Comparison of ENCODE assay signal across 18 mouse cellular contexts in the genomic region with DNA sequence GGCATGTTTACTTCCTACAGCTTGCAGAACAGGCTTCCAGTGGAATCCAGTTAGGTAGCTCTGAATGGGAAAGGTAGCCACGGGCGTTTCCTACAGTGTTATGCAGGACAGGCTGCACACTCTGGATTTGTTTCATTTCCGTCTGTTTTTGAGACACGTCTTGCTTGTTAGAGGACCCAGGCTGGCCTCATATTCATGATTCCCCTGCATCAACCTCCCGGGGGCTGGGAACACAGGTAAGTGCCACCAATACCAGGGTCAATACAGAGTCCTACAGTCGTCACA. TPM values are rescaled to one million over a fixed set of nuclear protein-coding genes. Genes with fewer than 3 reads are reported as not detected.
DNase-seq lines count a peak whose midpoint lies in the region; ATAC-seq and TF ChIP-seq lines count a peak whose summit lies in the region.
"Had no signal": no experiment of that assay in that cellular context is flagged by ENCODE, and none has a peak within 500 bp of the region (broad histone marks: within the 10 kb centered on the region; RNA-seq: fewer than 3 reads in every experiment).

No protein-coding gene starts in this region.

- 78% methylated on average over 6 of the region's 6 CpGs for WGBS in forebrain, embryonic 13.5 days
- 67% methylated on average over 6 of the region's 6 CpGs for WGBS in forebrain, embryonic 11.5 days
- WGBS in kidney, postnatal 0 days, result 55% methylated on average over 6 of the region's 6 CpGs
- WGBS in embryonic facial prominence, embryonic 12.5 days, result 59% methylated on average over 6 of the region's 6 CpGs
- 27% methylated on average over 6 of the region's 6 CpGs for WGBS in limb, embryonic 12.5 days

- no peak for TF ChIP-seq CTCF in kidney, postnatal 0 days (IDR thresholded peaks at IDR 0.05; ENCODE audit: low read depth)

- no peak for ATAC-seq in forebrain, embryonic 13.5 days
- no peak for ATAC-seq in forebrain, embryonic 11.5 days (replicated peaks; ENCODE audit: low FRiP score)
- no peak for ATAC-seq in kidney, postnatal 0 days (replicated peaks; ENCODE audit: low FRiP score, low read depth)
- ATAC-seq in embryonic facial prominence, embryonic 12.5 days (ENCODE audit: insufficient number of reproducible peaks, insufficient read depth, low FRiP score, low TSS enrichment), result no peak
- no peak for ATAC-seq in limb, embryonic 12.5 days (ENCODE audit: insufficient number of reproducible peaks, insufficient read depth, low FRiP score, low TSS enrichment, low read depth)

- H3K4me1 ChIP-seq in forebrain, embryonic 13.5 days, result peaks cover 51% of the 10 kb centered on the region
- 0 out of 2 replicates have a peak, but pooled peaks cover 5% of the 10 kb centered on the region for H3K4me1 ChIP-seq in forebrain, embryonic 11.5 days (replicated peaks; ENCODE audit: control insufficient read depth, insufficient read depth, low read length)
- peaks cover 21% of the 10 kb centered on the region for H3K4me1 ChIP-seq in kidney, postnatal 0 days (replicated peaks; ENCODE audit: insufficient read depth, low read length)
- peaks cover 41% of the 10 kb centered on the region for H3K4me1 ChIP-seq in embryonic facial prominence, embryonic 12.5 days
- H3K4me1 ChIP-seq in limb, embryonic 12.5 days (replicated peaks), result peaks cover 54% of the 10 kb centered on the region

- no peaks in the 10 kb centered on the region; the same call in 1 of the 2 replicates for H3K9me3 ChIP-seq in forebrain, embryonic 13.5 days (replicated peaks)
- no peaks in the 10 kb centered on the region for H3K9me3 ChIP-seq in forebrain, embryonic 11.5 days (ENCODE audit: control insufficient read depth, low read length)
- no peaks in the 10 kb centered on the region for H3K9me3 ChIP-seq in kidney, postnatal 0 days (replicated peaks; ENCODE audit: low read length)
- no peaks in the 10 kb centered on the region for H3K9me3 ChIP-seq in embryonic facial prominence, embryonic 12.5 days
- no peaks in the 10 kb centered on the region for H3K9me3 ChIP-seq in limb, embryonic 12.5 days
- H3K9me3 ChIP-seq: hindbrain, embryonic 13.5 days had no signal

- no peak overlapping the region for H3K4me2 ChIP-seq in forebrain, embryonic 13.5 days
- no peak overlapping the region for H3K4me2 ChIP-seq in forebrain, embryonic 11.5 days (ENCODE audit: low read depth, low read length, severe bottlenecking)
- H3K4me2 ChIP-seq in kidney, postnatal 0 days (ENCODE audit: low read length), result no peak overlapping the region
- no peak overlapping the region; the same call in 1 of the 2 replicates for H3K4me2 ChIP-seq in embryonic facial prominence, embryonic 12.5 days (replicated peaks)
- H3K4me2 ChIP-seq in limb, embryonic 12.5 days, result peak overlapping the region; percentile 39
- H3K4me2 ChIP-seq: hindbrain, embryonic 13.5 days had no signal

- no peak overlapping the region for H3K4me3 ChIP-seq in forebrain, embryonic 13.5 days
- no peak overlapping the region for H3K4me3 ChIP-seq in forebrain, embryonic 11.5 days (ENCODE audit: low read depth, low read length)
- H3K4me3 ChIP-seq in kidney, postnatal 0 days (replicated peaks; ENCODE audit: low read depth, low read length), result no peak overlapping the region
- H3K4me3 ChIP-seq in embryonic facial prominence, embryonic 12.5 days, result no peak overlapping the region
- H3K4me3 ChIP-seq in limb, embryonic 12.5 days (replicated peaks), result no peak overlapping the region
- H3K4me3 ChIP-seq: hindbrain, embryonic 13.5 days had no signal

- no peaks in the 10 kb centered on the region for H3K27me3 ChIP-seq in forebrain, embryonic 13.5 days
- H3K27me3 ChIP-seq in forebrain, embryonic 11.5 days (ENCODE audit: control insufficient read depth, insufficient read depth, low read length), result no peaks in the 10 kb centered on the region
- H3K27me3 ChIP-seq in kidney, postnatal 0 days (ENCODE audit: insufficient read depth, low read length), result no peaks in the 10 kb centered on the region
- H3K27me3 ChIP-seq in embryonic facial prominence, embryonic 12.5 days, result no peaks in the 10 kb centered on the region
- H3K27me3 ChIP-seq in limb, embryonic 12.5 days, result no peaks in the 10 kb centered on the region; the same call in 1 of the 2 replicates
- H3K27me3 ChIP-seq: hindbrain, embryonic 13.5 days had no signal

- DNase-seq in forebrain, embryonic 11.5 days (ENCODE audit: low spot score), result no peak
- no peak for DNase-seq in kidney, postnatal 0 days (ENCODE audit: low spot score)
- no peak for DNase-seq in kidney, adult 11 months
- DNase-seq in layer of hippocampus, postnatal 36 days, result no peak
- DNase-seq in thymus, postnatal 4 days, result no peak
- DNase-seq: cerebellum, postnatal 10 days; gastrocnemius, postnatal 25 days; retina, postnatal 1 day had no signal

- H3K9ac ChIP-seq in forebrain, embryonic 13.5 days, result no peak overlapping the region
- no peak overlapping the region for H3K9ac ChIP-seq in forebrain, embryonic 11.5 days (ENCODE audit: low read length)
- no peak overlapping the region for H3K9ac ChIP-seq in kidney, postnatal 0 days (ENCODE audit: low read depth, low read length)
- peak overlapping the region; percentile 15; the same call in 1 of the 2 replicates for H3K9ac ChIP-seq in embryonic facial prominence, embryonic 12.5 days
- 0 out of 2 replicates have a peak overlapping the region, but pooled peaks have one; percentile 8 for H3K9ac ChIP-seq in limb, embryonic 12.5 days (replicated peaks)

- H3K36me3 ChIP-seq in forebrain, embryonic 13.5 days (ENCODE audit: poor library complexity, severe bottlenecking), result no peaks in the 10 kb centered on the region
- H3K36me3 ChIP-seq in forebrain, embryonic 11.5 days (ENCODE audit: control insufficient read depth, insufficient read depth, low read length), result no peaks in the 10 kb centered on the region
- no peaks in the 10 kb centered on the region for H3K36me3 ChIP-seq in kidney, postnatal 0 days (ENCODE audit: insufficient read depth, low read length)
- H3K36me3 ChIP-seq in embryonic facial prominence, embryonic 12.5 days, result no peaks in the 10 kb centered on the region
- H3K36me3 ChIP-seq in limb, embryonic 12.5 days, result no peaks in the 10 kb centered on the region
- H3K36me3 ChIP-seq: hindbrain, embryonic 13.5 days had no signal

- H3K27ac ChIP-seq in forebrain, embryonic 13.5 days, result peak overlapping the region; percentile 16; the same call in 1 of the 2 replicates
- H3K27ac ChIP-seq in forebrain, embryonic 11.5 days (ENCODE audit: low read depth, low read length), result no peak overlapping the region
- peak overlapping the region; percentile 58; the same call in 1 of the 2 replicates for H3K27ac ChIP-seq in kidney, postnatal 0 days
- peak overlapping the region; percentile 72; the same call in 1 of the 2 replicates for H3K27ac ChIP-seq in embryonic facial prominence, embryonic 12.5 days
- peak overlapping the region; percentile 88 for H3K27ac ChIP-seq in limb, embryonic 12.5 days
- H3K27ac ChIP-seq: hindbrain, embryonic 13.5 days had no signal

RNA-seq across cellular contexts. Expression of a gene that starts 40.1 kb away (rescaled TPM):
- 0.57 and 0.65 TPM in 2 replicates for polyA plus RNA-seq in forebrain, embryonic 13.5 days (2015; fragmentation: Nextera tagmentation; extraction: Ambion mirVana)
- 0.76 TPM in 2 replicates for polyA plus RNA-seq in forebrain, embryonic 11.5 days (2014; fragmentation: Nextera tagmentation; extraction: Ambion mirVana)
- polyA plus RNA-seq in kidney, postnatal 0 days (2015; fragmentation: Nextera tagmentation; extraction: Ambion mirVana), result 0.71 and 1.1 TPM in 2 replicates
- polyA plus RNA-seq in embryonic facial prominence, embryonic 12.5 days (2016; fragmentation: Nextera tagmentation; extraction: Ambion mirVana), result 34.0 and 84.1 TPM in 2 replicates
- 1.4 TPM in 2 replicates for polyA plus RNA-seq in limb, embryonic 12.5 days (2016; fragmentation: Nextera tagmentation; extraction: Ambion mirVana)
- total RNA-seq in layer of hippocampus, postnatal 36 days (2021), result 1 to 10 TPM; 1.6 to 3.3 TPM
- total RNA-seq: megakaryocyte, adult 5-6 weeks had no signal

RNA-seq across cellular contexts. Expression of a gene that starts 51.6 kb away (rescaled TPM):
- not detected in 2 replicates for polyA plus RNA-seq in forebrain, embryonic 13.5 days (2015; fragmentation: Nextera tagmentation; extraction: Ambion mirVana)
- polyA plus RNA-seq in forebrain, embryonic 11.5 days (2014; fragmentation: Nextera tagmentation; extraction: Ambion mirVana), result not detected in 2 replicates
- not detected in 2 replicates for polyA plus RNA-seq in kidney, postnatal 0 days (2015; fragmentation: Nextera tagmentation; extraction: Ambion mirVana)
- polyA plus RNA-seq in embryonic facial prominence, embryonic 12.5 days (2016; fragmentation: Nextera tagmentation; extraction: Ambion mirVana), result not detected in 2 replicates
- not detected in 2 replicates for polyA plus RNA-seq in limb, embryonic 12.5 days (2016; fragmentation: Nextera tagmentation; extraction: Ambion mirVana)
- total RNA-seq in layer of hippocampus, postnatal 36 days (2021), result not detected
- total RNA-seq: ES-E14; gastrocnemius, postnatal 25 days; layer of hippocampus, adult 8-10 months; left cerebral cortex, postnatal 36 days; megakaryocyte, adult 5-6 weeks had no signal
- polyA plus RNA-seq: brain, embryonic 14.5 days; hindbrain, embryonic 13.5 days; urinary bladder, adult 2 months had no signal

Comparison
In these comparisons a context has a peak if more than half of its experiments do, and no peak if none do; other contexts are left out.
1. H3K9ac ChIP-seq: peak in embryonic facial prominence, embryonic 12.5 days (single experiment) and limb, embryonic 12.5 days (single experiment); none in forebrain, embryonic 13.5 days (single experiment), forebrain, embryonic 11.5 days (single experiment) and kidney, postnatal 0 days (single experiment).
2. RNA of a gene that starts 40.1 kb away (polyA plus RNA-seq): 34.0 to 84.1 TPM in embryonic facial prominence, embryonic 12.5 days; 1.4 TPM in limb, embryonic 12.5 days, 0.76 TPM in forebrain, embryonic 11.5 days, 0.71 to 1.1 TPM in kidney, postnatal 0 days and 0.57 to 0.65 TPM in forebrain, embryonic 13.5 days; every median in the first group is over 10 times any median in the second.